Mouse (Mus musculus) liver, embryonic 14.5 days (tissue): ENCODE data around the gene Sparc.

ENCODE experiments used
- CTCF ChIP-seq: IDR thresholded peaks from 2 replicates; pipeline ENCODE4 v1.5.1; 2016; ENCODE audit warnings: antibody characterized with exemption, low read depth, control low read depth
- EP300 ChIP-seq: IDR thresholded peaks from 2 replicates; pipeline ENCODE4 v1.6.1; 2016; ENCODE audit warnings: antibody characterized with exemption, low read depth

DNA sequence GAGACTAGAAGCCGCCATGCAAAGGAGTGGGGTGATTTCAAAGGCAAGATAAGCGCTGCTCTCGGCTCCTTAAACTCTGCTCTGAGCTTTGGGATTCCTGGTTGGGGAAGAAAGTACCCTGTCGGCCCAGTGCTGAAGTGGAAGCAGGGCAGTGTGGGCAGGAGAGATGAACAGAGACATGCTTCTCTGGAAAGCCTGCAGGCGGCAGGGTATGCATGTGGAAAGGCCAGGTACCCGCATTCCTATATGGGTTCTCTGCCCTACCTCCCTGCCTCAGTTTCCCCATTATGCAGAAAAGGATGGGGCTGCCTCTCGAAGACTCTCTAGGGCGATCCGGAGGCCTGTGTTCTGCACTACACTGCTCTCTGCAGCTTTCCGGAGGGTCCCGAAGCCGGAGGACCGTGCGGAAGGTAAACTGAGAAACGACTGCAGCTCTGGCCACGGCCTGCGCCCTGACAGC lies 37.6 kb upstream of the Sparc start:
- peak; percentile 61 for TF ChIP-seq CTCF
- no peak for TF ChIP-seq EP300
